In genomic region chr6:49036275-49037267, GRCm38 (mm10) we compare ENCODE assay signal across 7 mouse cellular contexts. TPM values are rescaled to one million over a fixed set of nuclear protein-coding genes. Genes with fewer than 3 reads are reported as not detected.
DNase-seq lines count a peak whose midpoint lies in the region; ATAC-seq and TF ChIP-seq lines count a peak whose summit lies in the region.

Gene Gpnmb (plus strand): TSS chr6:49036546.

- peak within 1 kb of the TSS; percentile 51; the same call in 1 of the 2 replicates for H3K9ac ChIP-seq in embryonic facial prominence, embryonic 13.5 days
- H3K9ac ChIP-seq in midbrain, embryonic 14.5 days (replicated peaks; ENCODE audit: low read length) = no peak within 1 kb of the TSS

- no peaks in the 10 kb centered on the region for H3K36me3 ChIP-seq in spleen, adult 2 months (ENCODE audit: control insufficient read depth, insufficient read depth, low read length)
- no peaks in the 10 kb centered on the region for H3K36me3 ChIP-seq in embryonic facial prominence, embryonic 13.5 days
- no peaks in the 10 kb centered on the region for H3K36me3 ChIP-seq in midbrain, embryonic 14.5 days (ENCODE audit: control insufficient read depth, insufficient read depth, low read length)

- no peak for TF ChIP-seq CTCF in spleen, adult 2 months (IDR thresholded peaks at IDR 0.05; ENCODE audit: extremely low read depth, insufficient read depth, insufficient read length, insufficient replicate concordance)

- H3K9me3 ChIP-seq in embryonic facial prominence, embryonic 13.5 days = no peaks in the 10 kb centered on the region
- H3K9me3 ChIP-seq in midbrain, embryonic 14.5 days (ENCODE audit: control insufficient read depth, low read length) = no peaks in the 10 kb centered on the region

- 40% methylated on average over 28 of the region's 28 CpGs for WGBS in spleen, adult 2 months
- 28% methylated on average over 28 of the region's 28 CpGs for WGBS in embryonic facial prominence, embryonic 13.5 days
- 48% methylated on average over 28 of the region's 28 CpGs for WGBS in midbrain, embryonic 14.5 days

- no peak within 1 kb of the TSS for H3K27ac ChIP-seq in spleen, adult 2 months (ENCODE audit: insufficient read depth, low read length)
- no peak within 1 kb of the TSS for H3K27ac ChIP-seq in embryonic facial prominence, embryonic 13.5 days
- no peak within 1 kb of the TSS for H3K27ac ChIP-seq in midbrain, embryonic 14.5 days (replicated peaks; ENCODE audit: low read depth, low read length)

- peak within 1 kb of the TSS; percentile 52 for H3K4me2 ChIP-seq in embryonic facial prominence, embryonic 13.5 days
- H3K4me2 ChIP-seq in midbrain, embryonic 14.5 days (ENCODE audit: low read length) = peak within 1 kb of the TSS; percentile 8; the same call in 1 of the 2 replicates

- ATAC-seq in embryonic facial prominence, embryonic 13.5 days (ENCODE audit: insufficient number of reproducible peaks, insufficient read depth, low FRiP score, low TSS enrichment, low read depth) = no peak
- ATAC-seq in midbrain, embryonic 14.5 days (ENCODE audit: low FRiP score, low TSS enrichment) = no peak

- no peak for DNase-seq in spleen, adult 2 months (ENCODE audit: low read depth in 1 of 2, low spot score in 2 of 2)
- DNase-seq in spleen, postnatal 4 days (ENCODE audit: low spot score in 2 of 2) = no peak
- peak; percentile 77 for DNase-seq in induced T-regulatory cell, adult 2 months (ENCODE audit: low read depth)
- DNase-seq in midbrain, embryonic 14.5 days = no peak
- no peak for DNase-seq in natural killer cell, adult 2 months (ENCODE audit: low spot score in 2 of 2)
- DNase-seq in cerebellum, postnatal 14 days = no peak

- no peaks in the 10 kb centered on the region for H3K4me1 ChIP-seq in spleen, adult 2 months (ENCODE audit: control insufficient read depth, insufficient read depth, insufficient read length)
- peaks cover 20% of the 10 kb centered on the region for H3K4me1 ChIP-seq in embryonic facial prominence, embryonic 13.5 days
- no peaks in the 10 kb centered on the region for H3K4me1 ChIP-seq in midbrain, embryonic 14.5 days (ENCODE audit: control insufficient read depth, insufficient read depth, low read length)

- no peaks in the 10 kb centered on the region for H3K27me3 ChIP-seq in spleen, adult 2 months (ENCODE audit: control insufficient read depth, insufficient read depth, low read length)
- H3K27me3 ChIP-seq in embryonic facial prominence, embryonic 13.5 days = peaks cover 15% of the 10 kb centered on the region; the same call in 1 of the 2 replicates
- peaks cover 6% of the 10 kb centered on the region; the same call in 1 of the 2 replicates for H3K27me3 ChIP-seq in midbrain, embryonic 14.5 days (ENCODE audit: control insufficient read depth, insufficient read depth, low read length)

- no peak for TF ChIP-seq POLR2A in spleen, adult 2 months (IDR thresholded peaks at IDR 0.05; ENCODE audit: low read depth, low read length)

- 0 out of 2 replicates have a peak within 1 kb of the TSS, but pooled peaks have one; percentile 0 for H3K4me3 ChIP-seq in spleen, adult 2 months (ENCODE audit: extremely low read depth, insufficient read depth, insufficient read length)
- peak within 1 kb of the TSS; percentile 17 for H3K4me3 ChIP-seq in embryonic facial prominence, embryonic 13.5 days
- H3K4me3 ChIP-seq in midbrain, embryonic 14.5 days (replicated peaks; ENCODE audit: low read depth, low read length) = no peak within 1 kb of the TSS

RNA-seq across cellular contexts. Expression of gene Gpnmb, which starts in this region (rescaled TPM):
- 1.3 and 3.8 TPM in 2 replicates for polyA plus RNA-seq in spleen, adult 2 months (2012; rRNA removed)
- polyA plus RNA-seq in embryonic facial prominence, embryonic 13.5 days (2015; fragmentation: Nextera tagmentation; extraction: Ambion mirVana) = 1.3 and 1.4 TPM in 2 replicates
- 0.09 and 1.2 TPM in 2 replicates for polyA plus RNA-seq in midbrain, embryonic 14.5 days (2014; fragmentation: Nextera tagmentation; extraction: Ambion mirVana)
